Mouse (Mus musculus) megakaryocyte, embryonic 14.5 days (primary cell): Measurements from ENCODE around the gene Esyt3.

ENCODE experiments used
- FLI1 ChIP-seq: IDR thresholded peaks from 2 replicates; pipeline ENCODE4 v1.6.1; 2012; ENCODE audit warnings: low read length, inconsistent platforms, mixed read lengths
- GATA1 ChIP-seq: IDR thresholded peaks from 3 replicates; pipeline ENCODE4 v1.6.1; 2012; ENCODE audit warnings: mixed read lengths, low read length, inconsistent platforms, borderline replicate concordance

- no peak for TF ChIP-seq GATA1
- no peak for TF ChIP-seq FLI1
These were observed 31.1 kb upstream of the Esyt3 start for GRCm38 (mm10) chr9:99389506-99389905.
